Mouse (Mus musculus): Measurements from ENCODE around the gene Pkn3. TPM values are rescaled to one million over a fixed set of nuclear protein-coding genes. Genes with fewer than 3 reads are reported as not detected.
A peak's percentile ranks its signal among the peaks of the same experiment; 100 is the strongest.

The Pkn3 gene
- polyA plus RNA-seq (2014; fragmentation: Nextera tagmentation; extraction: Ambion mirVana) = 6.3 and 6.9 TPM in 2 replicates

GRCm38 (mm10) chr2:30077502-30078348, at the start of gene Pkn3:
Pkn3 (plus strand) TSS chr2:30077684.
- Histone ChIP-seq H3K4me1 (ENCODE audit: control insufficient read depth, insufficient read depth, low read length) (0 out of 2 replicates have a peak, but pooled peaks cover 7% of the 10 kb centered on the region), H3K9me3 (ENCODE audit: control insufficient read depth, low read depth, low read length) (no peaks in the 10 kb centered on the region), H3K9ac (replicated peaks; ENCODE audit: low read depth, low read length) (peak within 1 kb of the TSS; percentile 28; the same call in 1 of the 2 replicates), H3K27ac (ENCODE audit: low read length) (peak within 1 kb of the TSS; percentile 74), H3K4me2 (replicated peaks; ENCODE audit: low read depth, low read length) (peak within 1 kb of the TSS; percentile 73), H3K36me3 (ENCODE audit: control insufficient read depth, insufficient read depth, low read length) (peaks cover 9% of the 10 kb centered on the region), H3K27me3 (ENCODE audit: control insufficient read depth, insufficient read depth, low read length) (no peaks in the 10 kb centered on the region), H3K4me3 (ENCODE audit: low read depth, low read length) (peak within 1 kb of the TSS; percentile 48)
- under 1% methylated on average over 53 of the region's 53 CpGs for WGBS
- ATAC-seq (ENCODE audit: insufficient number of reproducible peaks, insufficient read depth, low FRiP score, low read depth) = peak; percentile 78

GRCm38 (mm10) chr2:30032244-30032846, 45.1 kb upstream of the Pkn3 start:
- H3K4me3 ChIP-seq (ENCODE audit: low read depth, low read length) = no peak overlapping the region
- 60% methylated on average over 11 of the region's 11 CpGs for WGBS
- no peaks in the 10 kb centered on the region for H3K27me3 ChIP-seq (ENCODE audit: control insufficient read depth, insufficient read depth, low read length)
- H3K4me1 ChIP-seq (ENCODE audit: control insufficient read depth, insufficient read depth, low read length) = no peaks in the 10 kb centered on the region
- H3K36me3 ChIP-seq (ENCODE audit: control insufficient read depth, insufficient read depth, low read length) = peaks cover 54% of the 10 kb centered on the region
- no peaks in the 10 kb centered on the region for H3K9me3 ChIP-seq (ENCODE audit: control insufficient read depth, low read depth, low read length)
- H3K9ac ChIP-seq (replicated peaks; ENCODE audit: low read depth, low read length) = no peak overlapping the region
- no peak overlapping the region for H3K4me2 ChIP-seq (replicated peaks; ENCODE audit: low read depth, low read length)
- H3K27ac ChIP-seq (ENCODE audit: low read length) = no peak overlapping the region
- ATAC-seq (ENCODE audit: insufficient number of reproducible peaks, insufficient read depth, low FRiP score, low read depth) = no peak

- Histone ChIP-seq H3K4me2 (replicated peaks; ENCODE audit: low read depth, low read length) (no peak overlapping the region), H3K36me3 (ENCODE audit: control insufficient read depth, insufficient read depth, low read length) (peaks cover 48% of the 10 kb centered on the region), H3K27ac (ENCODE audit: low read length) (no peak overlapping the region), H3K9ac (replicated peaks; ENCODE audit: low read depth, low read length) (no peak overlapping the region), H3K9me3 (ENCODE audit: control insufficient read depth, low read depth, low read length) (no peaks in the 10 kb centered on the region), H3K4me1 (ENCODE audit: control insufficient read depth, insufficient read depth, low read length) (no peaks in the 10 kb centered on the region), H3K4me3 (ENCODE audit: low read depth, low read length) (no peak overlapping the region), H3K27me3 (ENCODE audit: control insufficient read depth, insufficient read depth, low read length) (no peaks in the 10 kb centered on the region)
- ATAC-seq (ENCODE audit: insufficient number of reproducible peaks, insufficient read depth, low FRiP score, low read depth) = no peak
- 79% methylated on average over 6 of the region's 6 CpGs for WGBS
Measured at GRCm38 (mm10) chr2:30032957-30033356, 44.5 kb upstream of the Pkn3 start.

GRCm38 (mm10) chr2:30037762-30038161, 39.7 kb upstream of the Pkn3 start:
- H3K9ac ChIP-seq (replicated peaks; ENCODE audit: low read depth, low read length) = no peak overlapping the region
- 82% methylated on average over 2 of the region's 2 CpGs for WGBS
- no peak for ATAC-seq (ENCODE audit: insufficient number of reproducible peaks, insufficient read depth, low FRiP score, low read depth)
- H3K4me2 ChIP-seq (replicated peaks; ENCODE audit: low read depth, low read length) = no peak overlapping the region
- H3K9me3 ChIP-seq (ENCODE audit: control insufficient read depth, low read depth, low read length) = no peaks in the 10 kb centered on the region
- no peaks in the 10 kb centered on the region for H3K4me1 ChIP-seq (ENCODE audit: control insufficient read depth, insufficient read depth, low read length)
- no peaks in the 10 kb centered on the region for H3K27me3 ChIP-seq (ENCODE audit: control insufficient read depth, insufficient read depth, low read length)
- no peak overlapping the region for H3K27ac ChIP-seq (ENCODE audit: low read length)
- H3K36me3 ChIP-seq (ENCODE audit: control insufficient read depth, insufficient read depth, low read length) = peaks cover 3% of the 10 kb centered on the region; the same call in 1 of the 2 replicates
- H3K4me3 ChIP-seq (ENCODE audit: low read depth, low read length) = no peak overlapping the region

- Histone ChIP-seq H3K9me3 (ENCODE audit: control insufficient read depth, low read depth, low read length) (no peaks in the 10 kb centered on the region), H3K4me2 (replicated peaks; ENCODE audit: low read depth, low read length) (no peak overlapping the region), H3K4me3 (ENCODE audit: low read depth, low read length) (no peak overlapping the region), H3K36me3 (ENCODE audit: control insufficient read depth, insufficient read depth, low read length) (no peaks in the 10 kb centered on the region; the same call in 1 of the 2 replicates), H3K27ac (ENCODE audit: low read length) (no peak overlapping the region), H3K4me1 (ENCODE audit: control insufficient read depth, insufficient read depth, low read length) (no peaks in the 10 kb centered on the region), H3K27me3 (ENCODE audit: control insufficient read depth, insufficient read depth, low read length) (no peaks in the 10 kb centered on the region), H3K9ac (replicated peaks; ENCODE audit: low read depth, low read length) (no peak overlapping the region)
- WGBS = 90% methylated on average over 10 of the region's 10 CpGs
- ATAC-seq (ENCODE audit: insufficient number of reproducible peaks, insufficient read depth, low FRiP score, low read depth) = no peak
Measured at GRCm38 (mm10) chr2:30038370-30038769, 39.1 kb upstream of the Pkn3 start.

- Histone ChIP-seq H3K27me3 (ENCODE audit: control insufficient read depth, insufficient read depth, low read length) (no peaks in the 10 kb centered on the region), H3K9ac (replicated peaks; ENCODE audit: low read depth, low read length) (no peak overlapping the region), H3K4me3 (ENCODE audit: low read depth, low read length) (no peak overlapping the region), H3K36me3 (ENCODE audit: control insufficient read depth, insufficient read depth, low read length) (no peaks in the 10 kb centered on the region; the same call in 1 of the 2 replicates), H3K4me1 (ENCODE audit: control insufficient read depth, insufficient read depth, low read length) (no peaks in the 10 kb centered on the region), H3K27ac (ENCODE audit: low read length) (no peak overlapping the region), H3K9me3 (ENCODE audit: control insufficient read depth, low read depth, low read length) (no peaks in the 10 kb centered on the region), H3K4me2 (replicated peaks; ENCODE audit: low read depth, low read length) (no peak overlapping the region)
- ATAC-seq (ENCODE audit: insufficient number of reproducible peaks, insufficient read depth, low FRiP score, low read depth) = no peak
Measured at GRCm38 (mm10) chr2:30039687-30040086, 37.8 kb upstream of the Pkn3 start.

GRCm38 (mm10) chr2:30042445-30042844, 35.0 kb upstream of the Pkn3 start:
- H3K9ac ChIP-seq (replicated peaks; ENCODE audit: low read depth, low read length) = no peak overlapping the region
- H3K27ac ChIP-seq (ENCODE audit: low read length) = no peak overlapping the region
- WGBS = 9% methylated on average over 4 of the region's 4 CpGs
- no peaks in the 10 kb centered on the region for H3K9me3 ChIP-seq (ENCODE audit: control insufficient read depth, low read depth, low read length)
- H3K4me2 ChIP-seq (replicated peaks; ENCODE audit: low read depth, low read length) = no peak overlapping the region
- ATAC-seq (ENCODE audit: insufficient number of reproducible peaks, insufficient read depth, low FRiP score, low read depth) = peak; percentile 64; the same call in 1 of the 2 replicates
- H3K4me1 ChIP-seq (ENCODE audit: control insufficient read depth, insufficient read depth, low read length) = no peaks in the 10 kb centered on the region
- no peaks in the 10 kb centered on the region for H3K27me3 ChIP-seq (ENCODE audit: control insufficient read depth, insufficient read depth, low read length)
- H3K36me3 ChIP-seq (ENCODE audit: control insufficient read depth, insufficient read depth, low read length) = no peaks in the 10 kb centered on the region; the same call in 1 of the 2 replicates
- H3K4me3 ChIP-seq (ENCODE audit: low read depth, low read length) = no peak overlapping the region

- WGBS = 83% methylated on average over 5 of the region's 5 CpGs
- no peak for ATAC-seq (ENCODE audit: insufficient number of reproducible peaks, insufficient read depth, low FRiP score, low read depth)
- no peaks in the 10 kb centered on the region for H3K27me3 ChIP-seq (ENCODE audit: control insufficient read depth, insufficient read depth, low read length)
- H3K4me2 ChIP-seq (replicated peaks; ENCODE audit: low read depth, low read length) = no peak overlapping the region
- no peak overlapping the region for H3K4me3 ChIP-seq (ENCODE audit: low read depth, low read length)
- H3K36me3 ChIP-seq (ENCODE audit: control insufficient read depth, insufficient read depth, low read length) = no peaks in the 10 kb centered on the region
- no peaks in the 10 kb centered on the region for H3K9me3 ChIP-seq (ENCODE audit: control insufficient read depth, low read depth, low read length)
- H3K9ac ChIP-seq (replicated peaks; ENCODE audit: low read depth, low read length) = no peak overlapping the region
- H3K4me1 ChIP-seq (ENCODE audit: control insufficient read depth, insufficient read depth, low read length) = no peaks in the 10 kb centered on the region
- no peak overlapping the region for H3K27ac ChIP-seq (ENCODE audit: low read length)
Measured at GRCm38 (mm10) chr2:30044550-30044949, 32.9 kb upstream of the Pkn3 start.

Measured in stomach, embryonic 14.5 days (tissue).